Comparison of ENCODE assay signal across 19 mouse cellular contexts in the genomic region with DNA sequence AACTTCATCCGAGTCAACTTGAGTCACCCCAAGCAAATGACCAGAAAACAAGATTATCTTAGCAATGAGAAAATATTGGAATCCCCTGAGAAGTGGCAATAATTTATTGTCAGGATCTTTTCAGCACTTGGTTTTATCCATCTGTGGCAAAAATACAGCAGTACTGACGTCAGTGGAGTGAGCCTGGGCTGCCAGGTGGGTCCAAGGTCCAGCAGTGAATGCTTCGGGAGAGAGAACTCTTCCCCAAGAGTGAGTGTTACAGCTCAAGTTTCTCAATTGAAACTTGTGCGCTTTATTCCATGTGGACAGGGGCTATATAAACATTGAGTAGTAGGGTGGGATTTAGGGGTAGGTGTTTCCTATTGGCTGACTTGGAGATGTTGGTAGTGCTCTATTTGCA. TPM values are rescaled to one million over a fixed set of nuclear protein-coding genes. Genes with fewer than 3 reads are reported as not detected.
DNase-seq lines count a peak whose midpoint lies in the region; ATAC-seq and TF ChIP-seq lines count a peak whose summit lies in the region.
"Had no signal": no experiment of that assay in that cellular context is flagged by ENCODE, and none has a peak within 500 bp of the region (broad histone marks: within the 10 kb centered on the region; RNA-seq: fewer than 3 reads in every experiment).

No protein-coding gene starts in this region.

- no peak for TF ChIP-seq CTCF in liver, adult 2 months (IDR thresholded peaks at IDR 0.05; ENCODE audit: low read depth, low read length)
- TF ChIP-seq CTCF in intestine, postnatal 0 days (IDR thresholded peaks at IDR 0.05; ENCODE audit: low read depth): no peak
- no peak for TF ChIP-seq CTCF in kidney, postnatal 0 days (IDR thresholded peaks at IDR 0.05; ENCODE audit: low read depth)

- peak; percentile 80 for ATAC-seq in intestine, postnatal 0 days
- ATAC-seq in kidney, postnatal 0 days (replicated peaks; ENCODE audit: low FRiP score, low read depth): peak; percentile 61; the same call in 1 of the 2 replicates
- no peak for ATAC-seq in frontal cortex, adult (ENCODE audit: low TSS enrichment)
- ATAC-seq in megakaryocyte, adult 5-6 weeks (ENCODE audit: poor library complexity, severe bottlenecking): no peak
- ATAC-seq: midbrain, embryonic 16.5 days had no signal

- peak overlapping the region; percentile 41 for H3K27ac ChIP-seq in liver, adult 2 months (replicated peaks; ENCODE audit: insufficient read depth, low read depth, low read length)
- H3K27ac ChIP-seq in intestine, postnatal 0 days (ENCODE audit: low read depth, low read length): no peak overlapping the region
- no peak overlapping the region for H3K27ac ChIP-seq in kidney, postnatal 0 days
- H3K27ac ChIP-seq: forebrain, embryonic 12.5 days; hindbrain, embryonic 15.5 days; liver, embryonic 15.5 days; neural tube, embryonic 15.5 days had no signal

- H3K9me3 ChIP-seq in intestine, postnatal 0 days (ENCODE audit: control insufficient read depth): no peaks in the 10 kb centered on the region
- no peaks in the 10 kb centered on the region for H3K9me3 ChIP-seq in kidney, postnatal 0 days (replicated peaks; ENCODE audit: low read length)
- H3K9me3 ChIP-seq: forebrain, embryonic 12.5 days; hindbrain, embryonic 15.5 days; liver, embryonic 15.5 days; neural tube, embryonic 15.5 days had no signal

- H3K9ac ChIP-seq in liver, adult 2 months (ENCODE audit: low read depth, low read length): no peak overlapping the region
- H3K9ac ChIP-seq in intestine, postnatal 0 days (ENCODE audit: low read depth, low read length): no peak overlapping the region
- no peak overlapping the region for H3K9ac ChIP-seq in kidney, postnatal 0 days (ENCODE audit: low read depth, low read length)
- H3K9ac ChIP-seq: forebrain, embryonic 12.5 days; hindbrain, embryonic 15.5 days; liver, embryonic 15.5 days; neural tube, embryonic 15.5 days had no signal

- no peak for TF ChIP-seq POLR2A in liver, adult 2 months (IDR thresholded peaks at IDR 0.05; ENCODE audit: extremely low read depth, insufficient read depth, low read length)

- no peak overlapping the region for H3K4me2 ChIP-seq in intestine, postnatal 0 days (replicated peaks; ENCODE audit: low read depth)
- H3K4me2 ChIP-seq in kidney, postnatal 0 days (ENCODE audit: low read length): no peak overlapping the region
- H3K4me2 ChIP-seq: forebrain, embryonic 12.5 days; hindbrain, embryonic 15.5 days; liver, embryonic 15.5 days; neural tube, embryonic 15.5 days had no signal

- H3K36me3 ChIP-seq in liver, adult 2 months (ENCODE audit: control insufficient read depth, insufficient read depth, low read length): no peaks in the 10 kb centered on the region
- no peaks in the 10 kb centered on the region for H3K36me3 ChIP-seq in intestine, postnatal 0 days (ENCODE audit: control insufficient read depth, insufficient read depth)
- H3K36me3 ChIP-seq in kidney, postnatal 0 days (ENCODE audit: insufficient read depth, low read length): no peaks in the 10 kb centered on the region
- H3K36me3 ChIP-seq: forebrain, embryonic 12.5 days; hindbrain, embryonic 15.5 days; liver, embryonic 15.5 days; neural tube, embryonic 15.5 days had no signal

- H3K4me1 ChIP-seq in liver, adult 2 months (ENCODE audit: control insufficient read depth, insufficient read depth, low read length): peaks cover 4% of the 10 kb centered on the region; the same call in 1 of the 2 replicates
- H3K4me1 ChIP-seq in intestine, postnatal 0 days (replicated peaks; ENCODE audit: control insufficient read depth, insufficient read depth, low read length): no peaks in the 10 kb centered on the region
- H3K4me1 ChIP-seq in kidney, postnatal 0 days (replicated peaks; ENCODE audit: insufficient read depth, low read length): no peaks in the 10 kb centered on the region
- H3K4me1 ChIP-seq: forebrain, embryonic 12.5 days; hindbrain, embryonic 15.5 days; liver, embryonic 15.5 days; neural tube, embryonic 15.5 days had no signal

- 31% methylated on average over 4 of the region's 4 CpGs for WGBS in liver, adult 2 months
- whole genome bisulfite sequencing in intestine, postnatal 0 days: 41% methylated on average over 4 of the region's 4 CpGs
- WGBS in kidney, postnatal 0 days: 65% methylated on average over 4 of the region's 4 CpGs

- no peaks in the 10 kb centered on the region for H3K27me3 ChIP-seq in liver, adult 2 months (ENCODE audit: control insufficient read depth, insufficient read depth, low read length)
- no peaks in the 10 kb centered on the region for H3K27me3 ChIP-seq in intestine, postnatal 0 days (replicated peaks; ENCODE audit: control insufficient read depth, insufficient read depth, low read length)
- H3K27me3 ChIP-seq in kidney, postnatal 0 days (ENCODE audit: insufficient read depth, low read length): no peaks in the 10 kb centered on the region
- H3K27me3 ChIP-seq: forebrain, embryonic 12.5 days; hindbrain, embryonic 15.5 days; liver, embryonic 15.5 days; neural tube, embryonic 15.5 days had no signal

- no peak overlapping the region for H3K4me3 ChIP-seq in liver, adult 2 months (ENCODE audit: insufficient read depth, low read depth, low read length)
- no peak overlapping the region for H3K4me3 ChIP-seq in intestine, postnatal 0 days (ENCODE audit: low read depth, low read length)
- no peak overlapping the region for H3K4me3 ChIP-seq in kidney, postnatal 0 days (replicated peaks; ENCODE audit: low read depth, low read length)
- H3K4me3 ChIP-seq: forebrain, embryonic 12.5 days; hindbrain, embryonic 15.5 days; liver, embryonic 15.5 days; neural tube, embryonic 15.5 days had no signal

- H3K79me2 ChIP-seq in liver, adult 2 months (ENCODE audit: control insufficient read depth, insufficient read depth, low read length): no peaks in the 10 kb centered on the region

- peak; percentile 84 for DNase-seq in liver, adult 2 months (ENCODE audit: extremely low read depth, low read depth, low spot score)
- DNase-seq in liver: no peak
- DNase-seq in kidney, postnatal 0 days (ENCODE audit: low spot score): no peak
- DNase-seq in B cell, adult 2 months: no peak
- DNase-seq: cerebellum, adult 9-10 months; gastrocnemius, postnatal 10 days; heart, adult 18-20 months; heart, postnatal 4 days; right cerebral cortex, postnatal 14 days; spleen, adult 18-20 months; thymus, postnatal 36 days had no signal

RNA-seq across cellular contexts. Expression of gene Mob1b, which starts 18.6 kb away (rescaled TPM):
- total RNA-seq in liver, adult 2 months (2014; rRNA removed): 14.4 and 17.4 TPM in 2 replicates
- polyA plus RNA-seq in liver, adult 2 months (2012; rRNA removed): 4.1 and 4.6 TPM in 2 replicates
- 8.0 and 9.6 TPM in 2 replicates for polyA plus RNA-seq in intestine, postnatal 0 days (2015; fragmentation: Nextera tagmentation; extraction: Ambion mirVana)
- 8.7 and 9.1 TPM in 2 replicates for polyA plus RNA-seq in kidney, postnatal 0 days (2015; fragmentation: Nextera tagmentation; extraction: Ambion mirVana)
- 26.1 and 26.6 TPM in 2 replicates for total RNA-seq in megakaryocyte, adult 5-6 weeks (2015)
- 11.5 and 15.7 TPM in 2 replicates for total RNA-seq in megakaryocyte, adult 5-6 weeks (2017)

RNA-seq across cellular contexts. Expression of gene Grsf1, which starts 26.1 kb away (rescaled TPM):
- 54.6 and 57.9 TPM in 2 replicates for total RNA-seq in liver, adult 2 months (2014; rRNA removed)
- 32.7 and 38.7 TPM in 2 replicates for polyA plus RNA-seq in liver, adult 2 months (2012; rRNA removed)
- 31.2 and 33.1 TPM in 2 replicates for polyA plus RNA-seq in intestine, postnatal 0 days (2015; fragmentation: Nextera tagmentation; extraction: Ambion mirVana)
- polyA plus RNA-seq in kidney, postnatal 0 days (2015; fragmentation: Nextera tagmentation; extraction: Ambion mirVana): 82.0 and 82.7 TPM in 2 replicates
- total RNA-seq in megakaryocyte, adult 5-6 weeks (2015): 56.5 TPM in 2 replicates
- 74.6 and 83.2 TPM in 2 replicates for total RNA-seq in megakaryocyte, adult 5-6 weeks (2017)

Comparison
In these comparisons a context has a peak if more than half of its experiments do, and no peak if none do; other contexts are left out.
1. ATAC-seq: peak in intestine, postnatal 0 days (single experiment) and kidney, postnatal 0 days (single experiment); none in frontal cortex, adult (single experiment) and megakaryocyte, adult 5-6 weeks (single experiment).